Mouse (Mus musculus): ENCODE data around the gene Itgb5.

The Itgb5 gene

DNA sequence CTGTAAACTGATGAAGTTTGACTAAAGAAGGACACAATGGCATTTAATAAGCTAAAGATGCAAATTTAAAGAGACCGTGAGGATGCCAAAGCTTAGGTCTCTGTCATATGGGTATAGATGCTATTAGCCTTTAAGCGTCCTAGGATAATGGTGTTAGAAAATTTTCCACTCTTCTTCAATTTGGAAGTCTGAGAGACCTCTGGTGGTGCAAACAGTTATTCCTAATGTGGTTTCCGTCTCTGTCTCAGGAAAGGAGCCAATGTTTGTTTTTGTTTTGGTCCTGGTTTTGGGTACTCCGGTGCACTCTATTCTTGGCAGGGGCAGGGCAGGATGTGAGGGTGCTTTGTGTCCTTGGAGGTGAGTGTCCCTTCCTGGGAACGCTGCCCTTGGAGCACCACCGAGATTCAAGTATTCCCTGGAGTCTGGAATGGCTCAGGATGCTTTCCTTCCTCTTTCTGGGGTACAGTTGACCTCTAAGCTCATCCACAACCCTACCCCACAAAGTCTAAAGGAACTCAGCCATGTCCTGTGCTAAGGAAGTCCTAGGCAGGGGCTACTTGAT is 97.9 kb downstream of the Itgb5 start:
- Histone ChIP-seq H3K27me3 (ENCODE audit: control insufficient read depth, insufficient read depth, low read length, poor library complexity, severe bottlenecking) (no peaks in the 10 kb centered on the region), H3K36me3 (ENCODE audit: control insufficient read depth, insufficient read depth, low read length, poor library complexity, severe bottlenecking) (no peaks in the 10 kb centered on the region)
- no peak for DNase-seq (ENCODE audit: low read depth, low spot score)

DNA sequence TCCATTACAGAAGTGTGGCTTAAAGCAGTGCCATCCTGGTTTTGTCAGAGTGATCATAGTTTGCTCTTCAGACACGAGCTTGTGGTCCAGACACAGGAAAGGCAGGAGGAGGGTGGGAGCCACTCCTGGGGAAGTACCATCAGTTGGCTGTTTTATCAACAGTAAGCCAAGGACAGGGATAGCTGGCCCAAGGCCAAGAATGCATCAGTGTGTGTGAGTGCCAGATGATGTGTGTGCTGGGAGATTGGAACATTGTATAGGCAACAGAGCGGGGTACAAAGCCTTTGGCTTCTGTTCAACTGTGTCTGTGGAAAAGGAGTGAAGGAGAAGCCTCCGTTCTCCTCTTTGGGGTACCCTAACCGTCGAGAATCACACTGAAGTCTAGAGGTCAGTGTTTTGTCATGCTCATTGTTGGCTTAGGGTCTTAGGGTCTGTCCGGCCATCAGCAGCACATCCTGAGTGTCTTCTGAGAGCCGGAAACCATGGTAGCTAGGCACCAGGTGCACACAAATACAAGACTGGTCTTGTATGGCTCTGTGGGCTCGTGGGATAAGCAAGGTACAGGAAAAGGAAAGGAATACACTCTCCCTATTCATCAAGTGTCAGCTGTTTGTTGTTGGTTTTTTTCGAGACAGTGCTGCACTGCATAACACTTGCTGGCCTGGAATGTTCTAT is 99.5 kb downstream of the Itgb5 start:
- no peaks in the 10 kb centered on the region for H3K27me3 ChIP-seq (ENCODE audit: control insufficient read depth, insufficient read depth, low read length, poor library complexity, severe bottlenecking)
- DNase-seq (ENCODE audit: low read depth, low spot score) = no peak

DNA sequence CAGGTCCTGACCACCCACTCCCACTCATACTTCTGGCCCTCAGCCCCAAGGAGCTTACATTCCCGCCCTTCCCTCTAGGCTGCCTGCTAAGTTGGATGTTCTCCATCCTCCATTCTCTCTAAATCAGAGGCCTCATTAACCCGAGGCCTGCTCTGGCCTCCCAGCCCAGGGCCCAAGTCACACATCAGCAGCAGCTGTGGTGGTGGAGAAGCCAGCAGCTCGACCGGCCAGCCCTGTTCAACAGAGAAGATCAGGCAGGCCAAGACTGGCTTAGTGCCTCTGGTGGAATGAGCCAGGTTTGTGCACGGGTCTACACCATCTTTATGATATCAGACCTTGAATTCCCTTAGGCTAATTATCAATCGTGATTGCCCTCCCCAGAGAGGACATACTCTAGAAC is 101.3 kb downstream of the Itgb5 start:
- no peak for DNase-seq (ENCODE audit: low read depth, low spot score)
- Histone ChIP-seq H3K27me3 (ENCODE audit: control insufficient read depth, insufficient read depth, low read length, poor library complexity, severe bottlenecking) (no peaks in the 10 kb centered on the region), H3K36me3 (ENCODE audit: control insufficient read depth, insufficient read depth, low read length, poor library complexity, severe bottlenecking) (no peaks in the 10 kb centered on the region)

More for the DNA sequence above, 99.5 kb downstream of the Itgb5 start:
- no peaks in the 10 kb centered on the region for H3K36me3 ChIP-seq (ENCODE audit: control insufficient read depth, insufficient read depth, low read length, poor library complexity, severe bottlenecking)

GRCm38 (mm10) chr16:33931682-33932081 is 102.2 kb downstream of the Itgb5 start:
- Histone ChIP-seq H3K36me3 (ENCODE audit: control insufficient read depth, insufficient read depth, low read length, poor library complexity, severe bottlenecking) (no peaks in the 10 kb centered on the region), H3K27me3 (ENCODE audit: control insufficient read depth, insufficient read depth, low read length, poor library complexity, severe bottlenecking) (no peaks in the 10 kb centered on the region)
- DNase-seq (ENCODE audit: low read depth, low spot score) = no peak

DNA sequence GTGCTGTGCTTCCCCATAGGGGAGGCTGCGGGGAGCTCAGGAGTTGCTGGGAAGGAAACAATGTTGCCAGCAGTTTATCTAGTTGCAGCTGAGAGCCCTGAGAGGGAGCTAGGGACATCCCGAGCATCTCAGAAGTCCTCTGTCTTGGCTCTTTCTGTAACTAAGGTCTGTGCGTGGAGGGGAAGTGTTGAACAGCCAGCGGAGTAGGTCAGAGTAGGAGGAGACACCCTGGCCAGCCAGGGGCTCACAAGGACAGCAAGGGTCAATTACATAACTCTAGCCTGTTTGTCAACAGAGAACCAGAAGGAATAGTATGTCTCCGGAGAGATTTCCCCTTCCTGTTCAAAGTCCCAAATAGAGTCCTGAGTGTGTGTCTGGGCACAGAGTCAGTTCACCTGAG is 102.7 kb downstream of the Itgb5 start:
- Histone ChIP-seq H3K36me3 (ENCODE audit: control insufficient read depth, insufficient read depth, low read length, poor library complexity, severe bottlenecking) (no peaks in the 10 kb centered on the region), H3K27me3 (ENCODE audit: control insufficient read depth, insufficient read depth, low read length, poor library complexity, severe bottlenecking) (no peaks in the 10 kb centered on the region)
- DNase-seq (ENCODE audit: low read depth, low spot score) = no peak

DNA sequence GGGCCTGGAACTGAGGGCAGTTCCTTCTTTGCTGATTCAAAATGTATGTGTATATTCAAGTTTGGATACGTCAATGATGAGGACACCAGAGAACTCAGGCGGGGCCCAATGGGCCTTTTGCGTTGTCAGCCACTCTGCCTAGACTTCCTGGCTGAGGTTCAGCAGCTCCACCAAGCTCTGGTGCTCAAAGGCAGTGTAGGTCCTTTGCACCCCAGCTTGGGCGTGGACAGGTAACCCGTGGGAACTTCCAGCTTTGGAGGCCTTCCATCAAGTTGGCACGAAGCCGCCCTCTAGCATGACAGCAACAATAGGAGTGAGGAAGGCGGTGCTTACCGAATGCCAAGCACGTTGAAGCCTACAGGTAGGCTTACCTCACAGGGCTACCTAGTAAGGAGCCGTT is 103.9 kb downstream of the Itgb5 start:
- DNase-seq (ENCODE audit: low read depth, low spot score) = no peak
- no peaks in the 10 kb centered on the region for H3K36me3 ChIP-seq (ENCODE audit: control insufficient read depth, insufficient read depth, low read length, poor library complexity, severe bottlenecking)
- no peaks in the 10 kb centered on the region for H3K27me3 ChIP-seq (ENCODE audit: control insufficient read depth, insufficient read depth, low read length, poor library complexity, severe bottlenecking)

DNA sequence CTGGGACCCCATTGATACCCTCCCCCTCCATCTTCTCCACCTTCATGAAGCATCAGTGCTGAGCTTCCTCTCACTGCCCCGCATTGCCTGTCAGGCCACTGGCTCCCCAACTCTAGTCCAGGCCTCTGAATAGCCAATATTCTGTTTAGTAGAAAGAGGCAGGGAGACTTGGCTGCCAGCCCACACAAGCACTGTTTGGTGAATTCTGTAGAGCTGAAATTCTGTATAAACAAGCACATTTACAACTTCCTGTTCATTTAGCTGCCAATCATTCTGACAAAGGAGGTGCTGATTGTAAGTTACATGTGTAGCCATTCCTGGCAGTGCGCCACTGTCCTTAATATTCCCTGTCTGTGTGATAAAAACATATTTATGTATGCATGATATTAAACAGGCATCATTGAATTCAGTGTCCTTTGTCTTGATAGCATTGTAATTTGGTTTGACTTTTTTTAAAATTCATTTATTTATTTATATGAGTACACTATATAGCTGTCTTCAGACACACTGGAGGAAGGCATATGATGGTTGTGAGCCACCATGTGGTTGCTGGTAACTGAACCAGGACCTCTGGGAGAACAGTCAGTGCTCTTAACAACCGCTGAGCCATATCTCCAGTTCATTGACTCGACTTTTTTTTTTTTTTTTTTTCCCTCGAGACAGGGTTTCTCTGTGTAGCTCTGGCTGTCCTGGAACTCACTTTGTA is 105.4 kb downstream of the Itgb5 start:
- no peak for DNase-seq (ENCODE audit: low read depth, low spot score)
- H3K36me3 ChIP-seq (ENCODE audit: control insufficient read depth, insufficient read depth, low read length, poor library complexity, severe bottlenecking) = no peaks in the 10 kb centered on the region
- no peaks in the 10 kb centered on the region for H3K27me3 ChIP-seq (ENCODE audit: control insufficient read depth, insufficient read depth, low read length, poor library complexity, severe bottlenecking)

DNA sequence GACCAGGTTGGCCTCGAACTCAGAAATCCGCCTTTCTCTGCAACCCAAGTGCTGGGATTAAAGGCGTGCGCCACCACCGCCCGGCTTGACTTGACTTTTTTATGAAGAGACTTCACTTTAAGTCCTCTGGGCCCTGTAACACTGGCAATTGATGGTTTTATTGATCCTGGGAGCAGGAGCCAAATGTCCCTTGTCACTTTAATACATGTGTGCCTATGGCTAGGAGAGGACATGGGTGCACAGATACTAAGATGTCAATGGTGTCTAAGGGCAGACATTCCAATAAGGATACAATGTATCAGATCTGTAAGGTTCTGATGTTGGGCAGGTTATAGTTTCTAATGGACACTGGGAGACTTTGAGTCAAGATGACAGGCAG is 105.9 kb downstream of the Itgb5 start:
- DNase-seq (ENCODE audit: low read depth, low spot score) = no peak
- Histone ChIP-seq H3K36me3 (ENCODE audit: control insufficient read depth, insufficient read depth, low read length, poor library complexity, severe bottlenecking) (no peaks in the 10 kb centered on the region), H3K27me3 (ENCODE audit: control insufficient read depth, insufficient read depth, low read length, poor library complexity, severe bottlenecking) (no peaks in the 10 kb centered on the region)

GRCm38 (mm10) chr16:33936885-33937284 is 107.4 kb downstream of the Itgb5 start:
- Histone ChIP-seq H3K27me3 (ENCODE audit: control insufficient read depth, insufficient read depth, low read length, poor library complexity, severe bottlenecking) (no peaks in the 10 kb centered on the region), H3K36me3 (ENCODE audit: control insufficient read depth, insufficient read depth, low read length, poor library complexity, severe bottlenecking) (no peaks in the 10 kb centered on the region)
- no peak for DNase-seq (ENCODE audit: low read depth, low spot score)

DNA sequence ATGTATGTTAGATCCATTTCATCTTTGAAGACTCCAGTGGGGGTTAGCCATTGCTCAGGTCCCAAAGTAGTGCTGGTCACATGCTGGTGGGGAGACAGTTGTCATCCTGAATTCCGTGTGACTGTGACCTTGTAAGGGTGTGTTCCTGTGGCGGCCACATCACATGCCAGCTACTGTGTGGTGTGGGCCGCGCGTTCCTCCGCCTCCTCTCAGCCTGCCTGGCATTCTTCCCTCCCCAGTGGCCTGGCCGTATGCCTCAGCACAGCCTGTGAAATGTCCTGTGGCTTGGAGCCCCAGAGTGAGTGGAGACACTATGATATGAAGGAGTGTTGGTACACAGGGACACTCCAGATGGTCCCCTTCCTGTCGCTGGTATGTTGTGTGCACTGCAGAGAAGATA is 108.1 kb downstream of the Itgb5 start:
- no peak for DNase-seq (ENCODE audit: low read depth, low spot score)
- H3K36me3 ChIP-seq (ENCODE audit: control insufficient read depth, insufficient read depth, low read length, poor library complexity, severe bottlenecking) = no peaks in the 10 kb centered on the region
- no peaks in the 10 kb centered on the region for H3K27me3 ChIP-seq (ENCODE audit: control insufficient read depth, insufficient read depth, low read length, poor library complexity, severe bottlenecking)

GRCm38 (mm10) chr16:33938311-33939132 is 109.1 kb downstream of the Itgb5 start:
- Histone ChIP-seq H3K36me3 (ENCODE audit: control insufficient read depth, insufficient read depth, low read length, poor library complexity, severe bottlenecking) (no peaks in the 10 kb centered on the region), H3K27me3 (ENCODE audit: control insufficient read depth, insufficient read depth, low read length, poor library complexity, severe bottlenecking) (no peaks in the 10 kb centered on the region)
- DNase-seq (ENCODE audit: low read depth, low spot score) = no peak

- no peaks in the 10 kb centered on the region for H3K36me3 ChIP-seq (ENCODE audit: control insufficient read depth, insufficient read depth, low read length, poor library complexity, severe bottlenecking)
- DNase-seq (ENCODE audit: low read depth, low spot score) = no peak
- no peaks in the 10 kb centered on the region for H3K27me3 ChIP-seq (ENCODE audit: control insufficient read depth, insufficient read depth, low read length, poor library complexity, severe bottlenecking)
Observed at GRCm38 (mm10) chr16:33939133-33939531, 109.7 kb downstream of the Itgb5 start.

- DNase-seq (ENCODE audit: low read depth, low spot score) = no peak
- Histone ChIP-seq H3K27me3 (ENCODE audit: control insufficient read depth, insufficient read depth, low read length, poor library complexity, severe bottlenecking) (no peaks in the 10 kb centered on the region), H3K36me3 (ENCODE audit: control insufficient read depth, insufficient read depth, low read length, poor library complexity, severe bottlenecking) (no peaks in the 10 kb centered on the region)
Observed at GRCm38 (mm10) chr16:33939636-33940035, 110.2 kb downstream of the Itgb5 start.

GRCm38 (mm10) chr16:33940095-33940494 is 110.6 kb downstream of the Itgb5 start:
- no peak for DNase-seq (ENCODE audit: low read depth, low spot score)
- no peaks in the 10 kb centered on the region for H3K27me3 ChIP-seq (ENCODE audit: control insufficient read depth, insufficient read depth, low read length, poor library complexity, severe bottlenecking)

DNA sequence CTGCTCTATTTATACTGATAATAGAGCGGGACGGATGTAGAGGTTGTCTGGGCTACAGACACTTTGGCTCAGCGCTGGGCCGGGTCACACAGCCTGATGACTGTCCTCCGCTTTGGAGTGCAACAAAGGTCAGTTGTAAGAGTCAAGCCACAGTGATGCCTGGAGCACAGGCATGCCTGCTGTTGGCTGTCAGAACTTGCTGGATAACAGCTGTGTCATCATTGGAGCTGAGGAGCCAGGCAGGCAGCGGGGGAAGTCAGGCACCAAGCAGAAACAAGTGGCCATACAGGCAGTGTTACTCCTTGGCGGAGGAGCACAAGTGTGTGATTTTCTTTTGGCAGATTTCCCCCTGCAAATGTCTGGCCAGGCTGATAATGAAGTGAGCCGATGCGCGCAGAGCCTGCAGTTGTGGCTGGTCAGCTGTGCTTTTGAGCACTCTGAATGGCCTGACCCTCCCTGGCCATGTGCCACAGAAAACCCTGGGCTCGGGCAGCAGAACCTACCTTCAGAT is 111.9 kb downstream of the Itgb5 start:
- no peaks in the 10 kb centered on the region for H3K27me3 ChIP-seq (ENCODE audit: control insufficient read depth, insufficient read depth, low read length, poor library complexity, severe bottlenecking)
- no peak for DNase-seq (ENCODE audit: low read depth, low spot score)
- no peaks in the 10 kb centered on the region for H3K36me3 ChIP-seq (ENCODE audit: control insufficient read depth, insufficient read depth, low read length, poor library complexity, severe bottlenecking)

More at GRCm38 (mm10) chr16:33940095-33940494, 110.6 kb downstream of the Itgb5 start:
- H3K36me3 ChIP-seq (ENCODE audit: control insufficient read depth, insufficient read depth, low read length, poor library complexity, severe bottlenecking) = no peaks in the 10 kb centered on the region
